Mouse (Mus musculus) kidney, embryonic 15.5 days (tissue): ENCODE results near the gene Slc22a14. TPM values are rescaled to one million over a fixed set of nuclear protein-coding genes. Genes with fewer than 3 reads are reported as not detected.

Source experiments
- ATAC-seq: fragments of 200-750 bp; cut with Nextera tagmentation; replicated peaks from 2 replicates; pipeline ENCODE4 v1.8.0; 2017; ENCODE audit warnings: moderate TSS enrichment; ENCODE audit not compliant: low FRiP score
- H3K27ac ChIP-seq: fragments of 300-500 bp; sonication (generic); 2 replicates; pipeline ENCODE4 v1.5.1; 2015; ENCODE audit warnings: mild to moderate bottlenecking, inconsistent platforms
- H3K27me3 ChIP-seq: fragments of 300-500 bp; sonication (generic); 2 replicates; pipeline ENCODE4 v1.6.1; 2015; ENCODE audit warnings: inconsistent platforms
- H3K36me3 ChIP-seq: fragments of 300-500 bp; sonication (generic); 2 replicates; pipeline ENCODE4 v1.6.1; 2015; ENCODE audit warnings: inconsistent platforms
- H3K4me1 ChIP-seq: fragments of 300-500 bp; sonication (generic); 2 replicates; pipeline ENCODE4 v1.6.1; 2015; ENCODE audit warnings: inconsistent platforms
- H3K4me2 ChIP-seq: fragments of 300-500 bp; sonication (generic); 2 replicates; pipeline ENCODE4 v1.6.1; 2015; ENCODE audit warnings: moderate library complexity, mild to moderate bottlenecking, inconsistent platforms
- H3K4me3 ChIP-seq: fragments of 300-500 bp; sonication (generic); replicated peaks from 2 replicates; pipeline ENCODE4 v1.5.1; 2015; ENCODE audit warnings: mild to moderate bottlenecking, inconsistent platforms
- H3K9ac ChIP-seq: fragments of 300-500 bp; sonication (generic); 2 replicates; pipeline ENCODE4 v1.6.1; 2015; ENCODE audit warnings: mild to moderate bottlenecking, inconsistent platforms
- H3K9me3 ChIP-seq: fragments of 300-500 bp; sonication (generic); replicated peaks from 2 replicates; pipeline ENCODE4 v1.6.1; 2016; ENCODE audit warnings: inconsistent platforms
- WGBS: fragments of 180-500 bp; shearing (Covaris S2); methylation state at CpG from one replicate; pipeline ENCODE4 v1.1.7; 2015; ENCODE audit warnings: mixed read lengths; 5-methylcytosine and 5-hydroxymethylcytosine counted together
- polyA plus RNA-seq: library from polyadenylated mRNA; unstranded; fragments of >200 nt; fragmentation: Nextera tagmentation; extraction: Ambion mirVana; gene quantifications from 2 replicates; pipeline ENCODE4 v1.2.1, GENCODE M21; 2015

The Slc22a14 gene
- polyA plus RNA-seq, 1 experiment from 2014 or later: 0.30 TPM

GRCm38 (mm10) chr9:119214601-119215000 lies 150.8 kb downstream of the Slc22a14 start:
- Histone ChIP-seq H3K4me2 (no peak overlapping the region), H3K4me1 (no peaks in the 10 kb centered on the region), H3K27me3 (no peaks in the 10 kb centered on the region), H3K9me3 (no peaks in the 10 kb centered on the region), H3K36me3 (peaks cover 14% of the 10 kb centered on the region; the same call in 1 of the 2 replicates), H3K9ac (no peak overlapping the region), H3K4me3 (no peak overlapping the region), H3K27ac (no peak overlapping the region)
- 82% methylated on average over 6 of the region's 6 CpGs for WGBS
- ATAC-seq: no peak

- Histone ChIP-seq H3K27ac (no peak overlapping the region), H3K4me2 (no peak overlapping the region), H3K27me3 (no peaks in the 10 kb centered on the region), H3K9ac (no peak overlapping the region), H3K36me3 (peaks cover 7% of the 10 kb centered on the region; the same call in 1 of the 2 replicates), H3K4me3 (no peak overlapping the region), H3K9me3 (no peaks in the 10 kb centered on the region), H3K4me1 (no peaks in the 10 kb centered on the region)
- ATAC-seq: no peak
- 81% methylated on average over 8 of the region's 8 CpGs for WGBS
Measured at GRCm38 (mm10) chr9:119212996-119213395, 152.4 kb downstream of the Slc22a14 start.

- WGBS: 95% methylated on average over 4 of the region's 4 CpGs
- no peak within 1 kb of the TSS for H3K4me2 ChIP-seq
- 0 out of 2 replicates have a peak, but pooled peaks cover 4% of the 10 kb centered on the region for H3K9me3 ChIP-seq
- H3K36me3 ChIP-seq: no peaks in the 10 kb centered on the region
- no peak for ATAC-seq
- H3K4me3 ChIP-seq: no peak within 1 kb of the TSS
- H3K9ac ChIP-seq: no peak within 1 kb of the TSS
- no peak within 1 kb of the TSS for H3K27ac ChIP-seq
- H3K27me3 ChIP-seq: no peaks in the 10 kb centered on the region
- 0 out of 2 replicates have a peak, but pooled peaks cover 3% of the 10 kb centered on the region for H3K4me1 ChIP-seq
Measured at GRCm38 (mm10) chr9:119208998-119209397, 156.4 kb downstream of the Slc22a14 start, which contains the start of gene Slc22a13. TSS of gene Slc22a13 (minus strand) at chr9:119209098.

DNA sequence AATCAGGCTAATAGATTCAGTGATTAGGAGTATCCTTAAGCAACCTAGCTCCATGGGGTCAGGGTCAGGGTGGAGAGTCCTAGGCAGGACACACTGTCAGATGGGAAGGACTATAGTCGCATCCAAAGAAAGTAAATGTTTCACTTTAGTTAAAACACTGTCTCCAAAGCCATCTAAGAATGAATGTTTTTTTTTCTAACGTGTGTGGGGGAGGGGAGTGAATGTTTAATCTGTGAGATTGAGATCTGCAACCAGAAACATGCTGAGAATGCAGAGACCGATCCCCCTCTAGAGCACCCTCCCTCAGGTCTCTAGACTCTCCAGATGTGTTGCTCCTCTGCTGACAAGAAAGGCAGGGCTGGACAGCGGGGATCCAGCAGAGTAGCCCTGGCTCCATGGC lies 158.2 kb downstream of the Slc22a14 start:
- 46% methylated on average over 4 of the region's 4 CpGs for WGBS
- Histone ChIP-seq H3K9ac (no peak overlapping the region), H3K9me3 (0 out of 2 replicates have a peak, but pooled peaks cover 4% of the 10 kb centered on the region), H3K27me3 (no peaks in the 10 kb centered on the region), H3K4me2 (no peak overlapping the region), H3K4me1 (0 out of 2 replicates have a peak, but pooled peaks cover 3% of the 10 kb centered on the region), H3K27ac (peak overlapping the region; percentile 33), H3K4me3 (no peak overlapping the region), H3K36me3 (no peaks in the 10 kb centered on the region)
- ATAC-seq: peak; percentile 74; the same call in 1 of the 2 replicates

- H3K4me1 ChIP-seq: 0 out of 2 replicates have a peak, but pooled peaks cover 3% of the 10 kb centered on the region
- WGBS: 70% methylated on average over 2 of the region's 2 CpGs
- H3K36me3 ChIP-seq: no peaks in the 10 kb centered on the region
- no peak overlapping the region for H3K4me2 ChIP-seq
- no peaks in the 10 kb centered on the region for H3K27me3 ChIP-seq
- ATAC-seq: no peak
- H3K9me3 ChIP-seq: 0 out of 2 replicates have a peak, but pooled peaks cover 4% of the 10 kb centered on the region
- no peak overlapping the region for H3K9ac ChIP-seq
- H3K27ac ChIP-seq: no peak overlapping the region
- H3K4me3 ChIP-seq: no peak overlapping the region
Measured at GRCm38 (mm10) chr9:119206666-119207065, 158.7 kb downstream of the Slc22a14 start.

GRCm38 (mm10) chr9:119205756-119206155 lies 159.6 kb downstream of the Slc22a14 start:
- no peak overlapping the region for H3K4me2 ChIP-seq
- H3K4me1 ChIP-seq: 0 out of 2 replicates have a peak, but pooled peaks cover 3% of the 10 kb centered on the region
- H3K4me3 ChIP-seq: no peak overlapping the region
- 89% methylated on average over 5 of the region's 5 CpGs for WGBS
- H3K27ac ChIP-seq: no peak overlapping the region
- no peak overlapping the region for H3K9ac ChIP-seq
- 0 out of 2 replicates have a peak, but pooled peaks cover 4% of the 10 kb centered on the region for H3K9me3 ChIP-seq
- H3K27me3 ChIP-seq: no peaks in the 10 kb centered on the region
- ATAC-seq: no peak
- H3K36me3 ChIP-seq: no peaks in the 10 kb centered on the region

DNA sequence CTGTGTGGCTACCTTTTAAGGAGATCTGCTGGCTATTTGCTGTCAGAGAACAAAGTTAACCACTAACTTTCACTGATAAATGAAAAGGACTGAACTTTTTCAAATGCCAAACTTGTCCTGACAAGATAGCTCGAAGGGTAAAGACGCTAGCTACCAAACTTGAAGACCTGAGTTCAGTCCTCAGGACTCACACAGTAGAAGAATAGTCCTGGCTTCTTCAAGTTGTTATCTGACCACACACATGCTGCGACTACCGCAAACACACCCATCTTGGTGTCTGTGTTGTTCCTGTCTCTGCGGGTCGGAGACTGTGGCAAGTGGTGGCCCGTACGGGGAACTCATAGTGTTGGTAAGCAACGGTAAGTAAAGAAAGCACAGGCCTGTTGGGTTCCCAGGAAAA lies 161.7 kb downstream of the Slc22a14 start:
- H3K4me1 ChIP-seq: 0 out of 2 replicates have a peak, but pooled peaks cover 10% of the 10 kb centered on the region
- H3K36me3 ChIP-seq: no peaks in the 10 kb centered on the region
- H3K4me3 ChIP-seq: no peak overlapping the region
- no peak overlapping the region for H3K9ac ChIP-seq
- 97% methylated on average over 9 of the region's 9 CpGs for WGBS
- no peak overlapping the region for H3K4me2 ChIP-seq
- no peak for ATAC-seq
- H3K27me3 ChIP-seq: no peaks in the 10 kb centered on the region
- H3K27ac ChIP-seq: no peak overlapping the region
- H3K9me3 ChIP-seq: 0 out of 2 replicates have a peak, but pooled peaks cover 4% of the 10 kb centered on the region

GRCm38 (mm10) chr9:119201653-119202052 lies 163.7 kb downstream of the Slc22a14 start:
- Histone ChIP-seq H3K4me3 (no peak overlapping the region), H3K4me1 (0 out of 2 replicates have a peak, but pooled peaks cover 7% of the 10 kb centered on the region), H3K9ac (no peak overlapping the region), H3K9me3 (0 out of 2 replicates have a peak, but pooled peaks cover 4% of the 10 kb centered on the region), H3K36me3 (no peaks in the 10 kb centered on the region), H3K27ac (no peak overlapping the region), H3K4me2 (no peak overlapping the region), H3K27me3 (no peaks in the 10 kb centered on the region)
- 81% methylated on average over 5 of the region's 5 CpGs for WGBS
- peak; percentile 58; the same call in 1 of the 2 replicates for ATAC-seq

- 72% methylated on average over 10 of the region's 10 CpGs for WGBS
- ATAC-seq: no peak
Measured at GRCm38 (mm10) chr9:119199151-119199861, 166.0 kb downstream of the Slc22a14 start.

DNA sequence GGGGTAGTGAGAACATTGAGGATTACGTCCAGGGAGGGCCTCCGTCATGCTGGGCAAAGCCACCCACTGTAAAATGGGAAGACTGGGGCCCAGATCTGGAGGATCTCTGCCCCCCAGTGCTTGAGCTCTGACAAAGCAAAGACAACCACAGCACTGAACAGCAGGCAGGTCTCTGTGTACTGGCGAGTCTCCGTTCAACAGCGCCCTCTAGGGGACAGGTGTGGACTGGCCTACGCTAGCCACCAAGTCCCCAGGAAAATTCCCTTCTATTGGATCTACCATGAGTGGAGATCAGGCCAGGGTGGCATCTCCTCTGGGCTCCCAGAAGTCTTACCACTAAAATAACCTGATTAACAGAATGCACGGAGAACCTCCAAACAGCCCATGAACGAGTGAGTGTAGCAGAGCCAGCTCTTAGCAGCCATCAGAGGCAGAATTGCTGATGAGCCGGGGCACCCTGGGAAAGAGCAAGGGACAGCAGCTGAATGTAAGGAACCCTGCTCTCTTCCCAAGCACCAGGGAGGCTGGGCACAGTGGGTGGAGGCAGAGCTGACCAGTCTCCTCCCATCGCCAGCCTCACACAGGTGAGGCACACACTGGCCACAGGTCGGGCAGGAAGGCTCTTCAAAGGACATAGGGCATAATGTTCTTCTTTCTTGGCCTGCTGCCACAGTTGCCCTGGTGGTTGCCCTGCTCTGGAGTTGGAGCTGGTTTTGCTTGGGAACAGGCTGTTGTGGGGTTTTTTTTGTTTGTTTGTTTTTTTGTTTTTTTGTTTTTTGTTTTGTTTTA lies 173.0 kb downstream of the Slc22a14 start:
- H3K4me3 ChIP-seq: no peak overlapping the region
- H3K36me3 ChIP-seq: no peaks in the 10 kb centered on the region
- H3K9ac ChIP-seq: no peak overlapping the region
- H3K27ac ChIP-seq: no peak overlapping the region
- peak; percentile 85 for ATAC-seq
- no peaks in the 10 kb centered on the region for H3K27me3 ChIP-seq
- H3K4me2 ChIP-seq: no peak overlapping the region
- no peaks in the 10 kb centered on the region for H3K4me1 ChIP-seq
- H3K9me3 ChIP-seq: no peaks in the 10 kb centered on the region
- WGBS: 33% methylated on average over 11 of the region's 11 CpGs

More at GRCm38 (mm10) chr9:119199151-119199861, 166.0 kb downstream of the Slc22a14 start:
- Histone ChIP-seq H3K27ac (peak overlapping the region; percentile 6), H3K27me3 (no peaks in the 10 kb centered on the region), H3K4me2 (no peak overlapping the region), H3K4me3 (no peak overlapping the region), H3K4me1 (0 out of 2 replicates have a peak, but pooled peaks cover 7% of the 10 kb centered on the region), H3K9ac (no peak overlapping the region), H3K9me3 (no peaks in the 10 kb centered on the region), H3K36me3 (no peaks in the 10 kb centered on the region)

DNA sequence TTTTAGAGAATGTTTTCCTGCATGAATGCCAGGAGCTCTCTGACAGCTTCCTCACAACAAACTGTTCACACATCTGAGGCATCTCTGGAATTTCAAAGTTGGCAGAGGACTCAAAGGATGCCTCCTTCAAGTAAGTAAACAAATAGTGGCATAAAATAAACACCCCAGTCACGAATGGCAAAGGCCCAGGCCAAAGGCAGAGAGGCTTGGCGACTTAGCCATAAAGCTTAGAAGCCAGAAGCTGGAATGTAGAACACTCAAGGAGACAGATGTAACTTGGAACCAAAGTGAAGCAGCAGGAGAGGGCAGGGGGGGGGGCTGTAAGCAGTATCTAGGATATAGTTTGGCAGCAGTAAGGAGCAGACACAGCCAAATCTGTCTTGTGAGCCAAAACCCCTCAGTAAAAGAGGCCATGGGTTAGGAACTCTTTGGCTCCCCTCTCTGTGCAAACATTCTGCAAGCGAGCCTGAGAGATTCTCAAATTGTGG lies 184.1 kb downstream of the Slc22a14 start:
- WGBS: 29% methylated on average over 3 of the region's 3 CpGs
- no peak for ATAC-seq
- Histone ChIP-seq H3K9me3 (no peaks in the 10 kb centered on the region), H3K9ac (no peak overlapping the region), H3K27me3 (no peaks in the 10 kb centered on the region), H3K4me3 (no peak overlapping the region), H3K27ac (no peak overlapping the region), H3K4me1 (peaks cover 10% of the 10 kb centered on the region; the same call in 1 of the 2 replicates), H3K36me3 (no peaks in the 10 kb centered on the region), H3K4me2 (no peak overlapping the region)
